Mouse (Mus musculus) bone marrow, adult 2 months (tissue): ENCODE measurements around the gene Ccdc77. TPM values are rescaled to one million over a fixed set of nuclear protein-coding genes. Genes with fewer than 3 reads are reported as not detected.

Source experiments
- H3K27ac ChIP-seq: fragments of 200-500 bp; 2 replicates; pipeline ENCODE4 v1.5.1; 2012; ENCODE audit warnings: low read depth, mild to moderate bottlenecking, control low read depth, inconsistent platforms, low read length; ENCODE audit not compliant: control insufficient read depth, poor library complexity, insufficient read depth
- H3K4me1 ChIP-seq: fragments of 200-500 bp; 2 replicates; pipeline ENCODE4 v1.6.1; 2011; ENCODE audit warnings: low read length; ENCODE audit not compliant: control insufficient read depth, insufficient read depth
- H3K4me3 ChIP-seq: fragments of 200-500 bp; replicated peaks from 2 replicates; pipeline ENCODE3; 2011; ENCODE audit warnings: mild to moderate bottlenecking, low read depth, low read length, control low read depth; ENCODE audit not compliant: control insufficient read depth
- CTCF ChIP-seq: fragments of 200-500 bp; IDR thresholded peaks from 2 replicates; pipeline ENCODE4 v1.5.1; 2011; ENCODE audit warnings: low read length, control low read depth; ENCODE audit not compliant: control insufficient read depth, insufficient read depth
- POLR2A ChIP-seq: fragments of 200-500 bp; IDR thresholded peaks from 2 replicates; pipeline ENCODE4 v1.6.1; 2011; ENCODE audit warnings: low read depth, mild to moderate bottlenecking, control low read depth, low read length, borderline replicate concordance; ENCODE audit not compliant: control insufficient read depth
- WGBS: fragments of 180-500 bp; shearing (Covaris S2); methylation state at CpG from one replicate; pipeline ENCODE4 v1.1.7; 2018; 5-methylcytosine and 5-hydroxymethylcytosine counted together
- polyA plus RNA-seq: library from polyadenylated mRNA; stranded (reverse); fragments of >200 nt; gene quantifications from 2 replicates; pipeline ENCODE4 v1.2.4, GENCODE M21; 2011; ENCODE audit warnings: low replicate concordance; ENCODE audit not compliant: missing spikeins, insufficient read depth, insufficient read length

The Ccdc77 gene
- polyA plus RNA-seq, 1 experiment, result 15.7 TPM

- H3K4me3 ChIP-seq, result no peak overlapping the region
- TF ChIP-seq POLR2A (no peak), CTCF (no peak)
- no peaks in the 10 kb centered on the region for H3K4me1 ChIP-seq
- H3K27ac ChIP-seq, result no peak overlapping the region
- WGBS, result 85% methylated on average over 9 of the region's 9 CpGs
Measured at GRCm38 (mm10) chr6:120287279-120287678, 76.9 kb downstream of the Ccdc77 start.

- 64% methylated on average over 7 of the region's 7 CpGs for WGBS
- no peak overlapping the region for H3K4me3 ChIP-seq
- H3K4me1 ChIP-seq, result no peaks in the 10 kb centered on the region
- no peak for TF ChIP-seq POLR2A
- TF ChIP-seq CTCF, result no peak
- H3K27ac ChIP-seq, result no peak overlapping the region
Measured at GRCm38 (mm10) chr6:120276874-120277449, 87.2 kb downstream of the Ccdc77 start.

GRCm38 (mm10) chr6:120275301-120275700 is 88.9 kb downstream of the Ccdc77 start:
- 39% methylated on average over 6 of the region's 6 CpGs for WGBS
- no peaks in the 10 kb centered on the region for H3K4me1 ChIP-seq

GRCm38 (mm10) chr6:120274887-120275286 is 89.3 kb downstream of the Ccdc77 start:
- TF ChIP-seq POLR2A (no peak), CTCF (no peak)
- WGBS, result 72% methylated on average over 4 of the region's 4 CpGs
- Histone ChIP-seq H3K4me3 (no peak overlapping the region), H3K4me1 (no peaks in the 10 kb centered on the region), H3K27ac (no peak overlapping the region)

More at GRCm38 (mm10) chr6:120275301-120275700, 88.9 kb downstream of the Ccdc77 start:
- TF ChIP-seq POLR2A (no peak), CTCF (no peak)
- H3K4me3 ChIP-seq, result no peak overlapping the region
- no peak overlapping the region for H3K27ac ChIP-seq

Other genes with a start within 250 kb of the Ccdc77 start
- not detected in 2 replicates for gene D330020A13Rik, start 70.0 kb downstream of the Ccdc77 start, polyA plus RNA-seq
- 1.0 TPM in 1 of 2 replicates, not detected in the other for gene B4galnt3, start 69.8 kb downstream of the Ccdc77 start, polyA plus RNA-seq
- gene Kdm5a, start 250 bp downstream of the Ccdc77 start, polyA plus RNA-seq, result 51.3 and 59.8 TPM in 2 replicates
- gene Il17ra, start 98.9 kb upstream of the Ccdc77 start, polyA plus RNA-seq, result 31.9 and 57.8 TPM in 2 replicates
- not detected in 2 replicates for gene Tmem121b, start 129.4 kb upstream of the Ccdc77 start, polyA plus RNA-seq
- gene Hdhd5, start 166.9 kb upstream of the Ccdc77 start, polyA plus RNA-seq, result 17.1 and 25.3 TPM in 2 replicates